Mouse (Mus musculus) MEL (cell line): ENCODE measurements at regions not wholly inside any gene's neighbourhood (a gene's known extent, or its start where the extent isn't known, plus 50 kb on each side); places are given as distances from the start of the nearest gene placed in this dataset.

ENCODE experiments used
- DNase-seq: peaks from one replicate; pipeline ENCODE4 v3.0.0; 2011; ENCODE audit warnings: low read depth, low spot score
- H3K27ac ChIP-seq: 2 replicates; pipeline ENCODE4 v1.5.1; 2012; ENCODE audit warnings: low read depth, mild to moderate bottlenecking, control low read depth, low read length, moderate library complexity; ENCODE audit not compliant: control insufficient read depth
- H3K27me3 ChIP-seq, 2 experiments: fragments of 150-350 bp in 1 of 2; sonication (generic) in 1 of 2; 2 replicates each; pipeline ENCODE4 v1.6.1; 2012; ENCODE audit warnings: low read length in 2 of 2, mild to moderate bottlenecking in 2 of 2, improper control_type of control experiment in 1 of 2, moderate library complexity in 1 of 2; ENCODE audit not compliant: insufficient read depth in 2 of 2, control insufficient read depth in 1 of 2
- H3K36me3 ChIP-seq, 2 experiments: 2 replicates each; pipeline ENCODE4 v1.6.1; 2012 to 2014; ENCODE audit warnings: low read length in 2 of 2, improper control_type of control experiment in 1 of 2, inconsistent platforms in 1 of 2, mild to moderate bottlenecking in 1 of 2; ENCODE audit not compliant: insufficient read depth in 2 of 2, control insufficient read depth in 1 of 2
- H3K4me1 ChIP-seq, 2 experiments: fragments of 150-350 bp in 1 of 2; sonication (generic) in 1 of 2; 2 replicates each; pipeline ENCODE4 v1.6.1; 2012; ENCODE audit warnings: low read length in 2 of 2, improper control_type of control experiment in 1 of 2, mild to moderate bottlenecking in 1 of 2; ENCODE audit not compliant: insufficient read depth in 2 of 2, control insufficient read depth in 1 of 2
- H3K4me3 ChIP-seq, 2 experiments: fragments of 150-350 bp in 1 of 2; sonication (generic) in 1 of 2; 2 replicates each; pipeline ENCODE4 v1.5.1; 2012; ENCODE audit warnings: low read depth in 2 of 2, low read length in 2 of 2, mild to moderate bottlenecking in 2 of 2, moderate library complexity in 2 of 2, control low read depth in 1 of 2, improper control_type of control experiment in 1 of 2; ENCODE audit not compliant: control insufficient read depth in 1 of 2, insufficient read depth in 1 of 2
- H3K79me2 ChIP-seq: 2 replicates; pipeline ENCODE4 v1.6.1; 2012; ENCODE audit warnings: mild to moderate bottlenecking, low read length, moderate library complexity; ENCODE audit not compliant: control insufficient read depth, poor library complexity, insufficient read depth
- H3K9ac ChIP-seq: 2 replicates; pipeline ENCODE4 v1.6.1; 2012; ENCODE audit warnings: low read depth, mild to moderate bottlenecking, control low read depth, low read length, moderate library complexity; ENCODE audit not compliant: control insufficient read depth, poor library complexity, severe bottlenecking
- H3K9me3 ChIP-seq: fragments of 150-350 bp; sonication (generic); replicated peaks from 2 replicates; pipeline ENCODE4 v1.6.1; 2012; ENCODE audit warnings: mild to moderate bottlenecking, low read length, improper control_type of control experiment, moderate library complexity; ENCODE audit not compliant: insufficient read depth
- CHD1 ChIP-seq: IDR thresholded peaks from 2 replicates; pipeline ENCODE4 v1.6.1; 2012; ENCODE audit warnings: low read depth, mild to moderate bottlenecking, inconsistent platforms, low read length, improper control_type of control experiment
- CHD2 ChIP-seq: IDR thresholded peaks from 2 replicates; pipeline ENCODE4 v1.6.1; 2011; ENCODE audit warnings: low read length, improper control_type of control experiment
- E2F4 ChIP-seq: IDR thresholded peaks from 2 replicates; pipeline ENCODE4 v1.6.1; 2011; ENCODE audit warnings: low read depth, low read length, improper control_type of control experiment, borderline replicate concordance
- ELF1 ChIP-seq: IDR thresholded peaks from 2 replicates; pipeline ENCODE4 v1.6.1; 2014; ENCODE audit warnings: low read depth, mild to moderate bottlenecking, inconsistent platforms, low read length, improper control_type of control experiment, moderate library complexity
- EP300 ChIP-seq, 2 experiments: IDR thresholded peaks; 2 replicates each; pipeline ENCODE4 v1.6.1; 2011; ENCODE audit warnings: improper control_type of control experiment in 2 of 2, low read length in 2 of 2, low read depth in 1 of 2, mild to moderate bottlenecking in 1 of 2
- ETS1 ChIP-seq: IDR thresholded peaks from 2 replicates; pipeline ENCODE4 v1.6.1; 2012; ENCODE audit warnings: low read depth, mild to moderate bottlenecking, inconsistent platforms, low read length, improper control_type of control experiment, moderate library complexity
- KAT2A ChIP-seq: conservative IDR thresholded peaks from 2 replicates; pipeline ENCODE4 v1.6.1; 2012; ENCODE audit warnings: low read depth, low read length, improper control_type of control experiment, inconsistent platforms
- MAFK ChIP-seq: IDR thresholded peaks from 2 replicates; pipeline ENCODE4 v1.6.1; 2011; ENCODE audit warnings: low read depth, mild to moderate bottlenecking, low read length, improper control_type of control experiment, borderline replicate concordance
- MXI1 ChIP-seq: IDR thresholded peaks from 2 replicates; pipeline ENCODE4 v1.6.1; 2011; ENCODE audit warnings: mild to moderate bottlenecking, low read depth, low read length, improper control_type of control experiment
- MYB ChIP-seq: IDR thresholded peaks from 2 replicates; pipeline ENCODE4 v1.6.1; 2011; ENCODE audit warnings: mild to moderate bottlenecking, low read depth, low read length, improper control_type of control experiment
- MYC ChIP-seq: IDR thresholded peaks from 2 replicates; pipeline ENCODE4 v1.6.1; 2011; ENCODE audit warnings: low read depth, mild to moderate bottlenecking, low read length, improper control_type of control experiment, moderate library complexity
- POLR2A ChIP-seq, 2 experiments: IDR thresholded peaks; 2 replicates each; pipeline ENCODE4 v1.6.1; 2011 to 2012; ENCODE audit warnings: low read length in 2 of 2, mild to moderate bottlenecking in 2 of 2, control low read depth in 1 of 2, improper control_type of control experiment in 1 of 2, low read depth in 1 of 2, moderate library complexity in 1 of 2; ENCODE audit not compliant: control insufficient read depth in 1 of 2, insufficient read depth in 1 of 2, poor library complexity in 1 of 2
- POLR2AphosphoS2 ChIP-seq: IDR thresholded peaks from 2 replicates; pipeline ENCODE4 v1.6.1; 2011; ENCODE audit warnings: low read length, improper control_type of control experiment
- POLR2AphosphoS5 ChIP-seq: IDR thresholded peaks from 2 replicates; pipeline ENCODE4 v1.6.1; 2012; ENCODE audit warnings: low read depth, borderline replicate concordance, mild to moderate bottlenecking, inconsistent platforms, low read length, moderate library complexity, mixed read lengths
- SIN3A ChIP-seq: IDR thresholded peaks from 2 replicates; pipeline ENCODE4 v1.6.1; 2012; ENCODE audit warnings: low read length, improper control_type of control experiment, inconsistent platforms
- TCF12 ChIP-seq: IDR thresholded peaks from 2 replicates; pipeline ENCODE4 v1.6.1; 2014; ENCODE audit warnings: low read depth, mild to moderate bottlenecking, inconsistent platforms, low read length, improper control_type of control experiment, moderate library complexity
- UBTF ChIP-seq: IDR thresholded peaks from 2 replicates; pipeline ENCODE4 v1.6.1; 2012; ENCODE audit warnings: low read depth, mild to moderate bottlenecking, inconsistent platforms, low read length, improper control_type of control experiment, moderate library complexity, borderline replicate concordance; ENCODE audit not compliant: insufficient read depth
- USF1 ChIP-seq: IDR thresholded peaks from 2 replicates; pipeline ENCODE4 v1.6.1; 2014; ENCODE audit warnings: low read depth, mild to moderate bottlenecking, inconsistent platforms, low read length, improper control_type of control experiment, moderate library complexity
- ZNF384 ChIP-seq: IDR thresholded peaks from 2 replicates; pipeline ENCODE4 v1.6.1; 2012; ENCODE audit warnings: low read depth, mild to moderate bottlenecking, inconsistent platforms, low read length, improper control_type of control experiment

GRCm38 (mm10) chr3:40458490-40458889, 72.6 kb upstream of the Intu start:
- H3K4me3 ChIP-seq: no peak overlapping the region
- H3K27ac ChIP-seq: no peak overlapping the region

DNA sequence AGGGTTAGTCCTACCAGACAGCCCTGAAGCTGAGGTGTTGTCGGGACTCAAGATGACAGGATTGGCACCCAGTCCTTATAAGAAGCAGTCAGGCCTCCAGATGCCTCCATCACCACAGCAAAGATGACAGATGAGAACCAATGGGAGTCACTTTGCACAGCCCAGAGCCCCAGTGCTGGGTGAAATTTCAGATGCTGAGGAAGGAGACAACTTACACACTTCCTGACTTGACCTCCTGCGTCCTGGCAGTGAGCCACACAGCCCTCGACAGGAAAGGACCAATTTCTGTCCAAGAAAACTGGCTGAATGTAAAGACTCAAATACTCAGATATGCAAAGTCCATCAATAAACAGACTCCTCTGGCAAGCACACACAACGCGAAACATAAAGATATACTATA, 67.6 kb upstream of the Intu start:
- no peaks in the 10 kb centered on the region for H3K36me3 ChIP-seq
- no peak overlapping the region for H3K4me3 ChIP-seq
- peaks cover 0 to 4% of the 10 kb centered on the region in 2 experiments; a peak in 3 of 4 replicates for H3K27me3 ChIP-seq
- no peaks in the 10 kb centered on the region for H3K4me1 ChIP-seq
- DNase-seq: no peak
- TF ChIP-seq CHD1 (no peak), POLR2A (IDR thresholded peaks at IDR 0.05; ENCODE audit: control insufficient read depth in 1 of 2, insufficient read depth in 1 of 2, low read depth in 1 of 2, low read length in 2 of 2, poor library complexity in 1 of 2) (no peak), E2F4 (no peak), EP300 (IDR thresholded peaks at IDR 0.05; ENCODE audit: low read depth in 1 of 2, low read length in 2 of 2) (no peak), ETS1 (no peak), KAT2A (no peak), POLR2AphosphoS5 (no peak), MXI1 (no peak), UBTF (no peak), MYB (no peak), CHD2 (no peak), POLR2AphosphoS2 (no peak), ZNF384 (no peak), USF1 (no peak), MYC (no peak), ELF1 (no peak), TCF12 (no peak), MAFK (no peak)
- H3K9ac ChIP-seq: no peak overlapping the region
- no peaks in the 10 kb centered on the region for H3K79me2 ChIP-seq
- H3K27ac ChIP-seq: no peak overlapping the region
- no peaks in the 10 kb centered on the region for H3K9me3 ChIP-seq

More at GRCm38 (mm10) chr3:40458490-40458889, 72.6 kb upstream of the Intu start:
- Histone ChIP-seq H3K4me1 (no peaks in the 10 kb centered on the region), H3K79me2 (no peaks in the 10 kb centered on the region), H3K9me3 (no peaks in the 10 kb centered on the region), H3K27me3 (peaks cover 0 to 3% of the 10 kb centered on the region in 2 experiments; a peak in 2 of 4 replicates), H3K36me3 (no peaks in the 10 kb centered on the region), H3K9ac (no peak overlapping the region)
- TF ChIP-seq SIN3A: no peak
- no peak for DNase-seq
